Mouse (Mus musculus): ENCODE results near the gene Zzef1.
A peak's percentile ranks its signal among the peaks of the same experiment; 100 is the strongest.

GRCm38 (mm10) chr11:72963789-72964294 lies 167.8 kb downstream of the Zzef1 start:
- TF ChIP-seq CTCF (conservative IDR thresholded peaks at IDR 0.05 in 1 of 2, IDR thresholded peaks at IDR 0.05 in 1 of 2; ENCODE audit: low read depth in 2 of 2, low read length in 2 of 2) (no peak), POLR2A (IDR thresholded peaks at IDR 0.05; ENCODE audit: low read depth, low read length) (no peak; the same call in 1 of the 2 replicates), GABPA (IDR thresholded peaks at IDR 0.05; ENCODE audit: insufficient replicate concordance, low read depth, low read length) (no peak), ZNF384 (IDR thresholded peaks at IDR 0.05; ENCODE audit: low read depth, low read length) (no peak), ZC3H11A (IDR thresholded peaks at IDR 0.05; ENCODE audit: low read depth, low read length) (no peak), SIN3A (IDR thresholded peaks at IDR 0.05; ENCODE audit: low read length) (peak; percentile 61; the same call in 1 of the 2 replicates), EP300 (IDR thresholded peaks at IDR 0.05; ENCODE audit: low read length) (peak; percentile 93), MYC (IDR thresholded peaks at IDR 0.05; ENCODE audit: low read depth, low read length) (peak; percentile 81), MAX (IDR thresholded peaks at IDR 0.05; ENCODE audit: low read length) (peak; percentile 43; the same call in 1 of the 2 replicates), ZKSCAN1 (IDR thresholded peaks at IDR 0.05; ENCODE audit: borderline replicate concordance, low read depth, low read length) (no peak), MEF2A (IDR thresholded peaks at IDR 0.05; ENCODE audit: borderline replicate concordance, low read depth, low read length) (peak; percentile 92), NRF1 (IDR thresholded peaks at IDR 0.05; ENCODE audit: low read depth, low read length) (peak; percentile 47; the same call in 1 of the 2 replicates), MAZ (IDR thresholded peaks at IDR 0.05; ENCODE audit: low read depth, low read length) (peak; percentile 100)

Data from CH12.LX (cell line).